Mouse (Mus musculus) layer of hippocampus, postnatal 36 days (tissue): Measurements from ENCODE around the gene Mrpl23. TPM values are rescaled to one million over a fixed set of nuclear protein-coding genes. Genes with fewer than 3 reads are reported as not detected.

Source experiments
- DNase-seq, 2 experiments: peaks; one replicate each; pipeline ENCODE4 v3.0.0; 2022
- microRNA-seq, 2 experiments: library from miRNA; unstranded; fragments of <30 nt; microRNA quantifications; one replicate each; pipeline ENCODE4 v1.2.0; 2021
- total RNA-seq, 2 experiments: library from RNA; stranded (reverse); gene quantifications; 2 replicates each; pipeline ENCODE4 v1.2.3; 2021

Mrpl23 gene
- total RNA-seq, 2 experiments from 2014 or later: 4.8 to 13.8 TPM

- no peak for DNase-seq
Measured at GRCm38 (mm10) chr7:142575491-142575890, 43.0 kb downstream of the Mrpl23 start.

GRCm38 (mm10) chr7:142575971-142576370, 43.5 kb downstream of the Mrpl23 start:
- DNase-seq: no peak

- no peak for DNase-seq
Measured at GRCm38 (mm10) chr7:142576472-142577326, 44.2 kb downstream of the Mrpl23 start.

- DNase-seq: no peak
Measured at GRCm38 (mm10) chr7:142577806-142578423, 45.4 kb downstream of the Mrpl23 start.

- DNase-seq: no peak
Measured at GRCm38 (mm10) chr7:142579069-142579468, 46.6 kb downstream of the Mrpl23 start.

GRCm38 (mm10) chr7:142580121-142580879, 47.8 kb downstream of the Mrpl23 start:
- peak; percentile 41 to 60 for DNase-seq

- no peak for DNase-seq
Measured at GRCm38 (mm10) chr7:142581186-142581585, 48.7 kb downstream of the Mrpl23 start.

- DNase-seq: peak; percentile 44 to 56
Measured at GRCm38 (mm10) chr7:142581656-142582228, 49.3 kb downstream of the Mrpl23 start.

GRCm38 (mm10) chr7:142584882-142585281, 52.4 kb downstream of the Mrpl23 start:
- no peak for DNase-seq

- no peak for DNase-seq
Measured at GRCm38 (mm10) chr7:142585890-142586289, 53.4 kb downstream of the Mrpl23 start.

- peak; percentile 20 to 37 for DNase-seq
Measured at GRCm38 (mm10) chr7:142588282-142588941, 55.9 kb downstream of the Mrpl23 start.

Small RNA genes lying within 50 kb of the gene (microRNA-seq; reads per million reads assigned to microRNA genes)
- gene Mir675: 0 reads per million in 2 experiments

Other genes with a start within 250 kb of the Mrpl23 start
- not detected for gene Krtap5-1, start 235.6 kb upstream of the Mrpl23 start, total RNA-seq
- not detected for gene Krtap5-4, start 229.1 kb upstream of the Mrpl23 start, total RNA-seq
- gene Ifitm10, start 158.9 kb upstream of the Mrpl23 start, total RNA-seq: 10 to 100 TPM; 34.2 to 35.7 TPM
- not detected for gene Gm49369, start 150.0 kb upstream of the Mrpl23 start, total RNA-seq
- 100 to 1,000 TPM; 289 to 292 TPM for gene Ctsd, start 144.6 kb upstream of the Mrpl23 start, total RNA-seq
- gene Syt8, start 97.8 kb upstream of the Mrpl23 start, total RNA-seq: not detected
- gene Tnni2, start 90.9 kb upstream of the Mrpl23 start, total RNA-seq: not detected
- 1 to 10 TPM; 1.2 to 3.4 TPM for gene Lsp1, start 71.9 kb upstream of the Mrpl23 start, total RNA-seq
- gene Tnnt3, start 33.9 kb upstream of the Mrpl23 start, total RNA-seq: not detected
- 100 to 1,000 TPM in 1 of 2 experiments, 10 to 100 TPM in 1; 61.7 to 106 TPM for gene Igf2, start 134.1 kb downstream of the Mrpl23 start, total RNA-seq
- gene Gm49394, start 137.3 kb downstream of the Mrpl23 start, total RNA-seq: under 1 TPM in 1 of 2 experiments, not detected in 1; 0.32 TPM
- gene Ins2, start 210.7 kb downstream of the Mrpl23 start, total RNA-seq: not detected